Mouse (Mus musculus) inflammation-experienced regulatory T-cells, adult 16 weeks (primary cell): ENCODE results near the gene Sdf2l1. TPM values are rescaled to one million over a fixed set of nuclear protein-coding genes. Genes with fewer than 3 reads are reported as not detected.

Experiments
- polyA plus RNA-seq: library from polyadenylated mRNA; unstranded; fragments of 100-300 nt; shearing (Covaris generic); gene quantifications from one replicate; pipeline ENCODE4 v1.2.1, GENCODE M21; 2017

The Sdf2l1 gene
- 49.5 TPM for polyA plus RNA-seq

DNA sequence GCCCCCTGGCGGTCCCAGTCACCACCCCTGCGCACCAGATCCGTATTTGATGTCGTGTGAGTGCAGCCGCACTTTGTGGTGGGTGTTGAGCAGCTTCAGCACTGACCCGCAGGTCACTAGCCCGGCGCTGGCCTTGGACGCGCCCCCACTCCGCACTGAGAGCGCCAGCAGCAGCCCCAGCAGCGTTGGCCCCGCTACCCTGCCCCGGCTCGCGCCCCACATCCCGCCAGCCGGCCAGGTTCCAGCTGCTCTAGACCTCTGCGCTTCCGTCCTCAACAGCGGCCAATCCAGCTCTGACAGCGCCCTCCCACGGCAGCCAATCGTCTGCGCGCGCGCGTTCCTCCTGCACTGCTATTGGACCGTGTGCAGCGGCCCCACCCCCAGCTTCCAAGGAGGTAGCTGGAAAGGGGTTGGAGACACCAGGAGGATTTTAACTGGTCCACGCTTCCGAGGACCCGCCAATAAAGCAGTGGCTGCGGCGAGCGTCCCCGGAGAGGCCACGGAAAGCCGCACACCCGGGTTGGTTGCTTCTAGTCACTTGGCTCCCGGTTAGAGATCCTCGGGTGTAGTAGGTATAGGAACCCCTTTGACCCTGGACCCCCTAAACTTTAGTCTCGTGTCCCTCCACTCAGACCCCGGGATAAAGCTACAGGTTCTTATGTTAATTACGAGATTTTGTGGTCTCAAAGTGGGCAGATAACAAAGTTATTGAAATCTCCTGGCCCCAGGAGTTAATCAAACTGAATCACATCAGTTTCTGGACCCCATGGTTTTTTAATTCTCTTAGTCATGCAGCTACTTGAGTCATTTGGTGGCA lies at the start of gene Sdf2l1:
Gene Sdf2l1, minus strand, starts transcription at position 295 of the 817 bp plus-strand sequence.

DNA sequence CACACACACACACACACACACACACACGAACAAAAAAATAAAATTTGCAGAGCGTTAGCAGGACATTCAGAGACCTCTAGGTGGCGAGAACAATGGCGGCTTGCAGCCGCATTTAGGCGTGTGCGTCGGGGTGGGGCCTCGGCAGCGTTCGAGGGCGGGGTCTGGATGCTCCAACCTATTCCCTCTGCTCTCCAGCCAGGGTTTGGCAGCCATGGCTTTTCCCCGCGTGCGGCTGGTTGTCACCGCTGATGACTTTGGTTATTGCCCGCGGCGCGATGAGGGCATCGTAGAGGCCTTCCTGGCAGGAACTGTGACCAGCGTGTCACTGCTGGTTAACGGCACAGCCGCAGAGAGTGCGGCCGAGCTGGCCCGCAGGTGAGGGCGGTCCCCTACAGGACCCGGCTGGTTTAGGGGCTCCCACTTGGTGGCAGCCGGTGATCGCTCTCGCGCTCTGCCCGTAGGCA lies 14.6 kb upstream of the Sdf2l1 start, which contains the start of gene Ccdc116:
Gene Ccdc116, minus strand, starts transcription at position 458 of the 464 bp plus-strand sequence.

GRCm38 (mm10) chr16:17144339-17144738 lies 12.2 kb upstream of the Sdf2l1 start, which contains the start of gene Ydjc:
Gene Ydjc, plus strand, starts transcription at chr16:17144621.

GRCm38 (mm10) chr16:17124871-17125520 lies 7.2 kb downstream of the Sdf2l1 start, which contains the start of gene 2610318N02Rik:
Gene 2610318N02Rik, minus strand, starts transcription at chr16:17125167.

GRCm38 (mm10) chr16:17110771-17111743 lies 21.1 kb downstream of the Sdf2l1 start, which contains the start of gene Ppil2:
Gene Ppil2, minus strand, starts transcription at chr16:17111257.

Other genes starting within 250 kb of the Sdf2l1 start
- 34.6 TPM for gene Ppm1f, start 235.9 kb downstream of the Sdf2l1 start, polyA plus RNA-seq
- 33.1 TPM for gene Mapk1, start 149.0 kb downstream of the Sdf2l1 start, polyA plus RNA-seq
- 2.4 TPM for gene Ypel1, start 62.7 kb downstream of the Sdf2l1 start, polyA plus RNA-seq
- 271 TPM for gene Ppil2, start 21.1 kb downstream of the Sdf2l1 start, polyA plus RNA-seq
- 3.6 TPM for gene 2610318N02Rik, start 7.2 kb downstream of the Sdf2l1 start, polyA plus RNA-seq
- 5.2 TPM for gene Ydjc, start 12.2 kb upstream of the Sdf2l1 start, polyA plus RNA-seq
- gene Ccdc116, start 14.8 kb upstream of the Sdf2l1 start, polyA plus RNA-seq: 0.96 TPM
- gene Ube2l3, start 70.3 kb upstream of the Sdf2l1 start, polyA plus RNA-seq: 311 TPM
- gene Rimbp3, start 76.2 kb upstream of the Sdf2l1 start, polyA plus RNA-seq: not detected
- 1.9 TPM for gene Hic2, start 101.2 kb upstream of the Sdf2l1 start, polyA plus RNA-seq
- gene Tmem191c, start 143.7 kb upstream of the Sdf2l1 start, polyA plus RNA-seq: 155 TPM
- 0.43 TPM for gene Serpind1, start 199.0 kb upstream of the Sdf2l1 start, polyA plus RNA-seq